Mouse (Mus musculus) lung, embryonic 15.5 days (tissue): Measurements from ENCODE around the gene Glyat. TPM values are rescaled to one million over a fixed set of nuclear protein-coding genes. Genes with fewer than 3 reads are reported as not detected.

Source experiments
- ATAC-seq: fragments of 200-750 bp; cut with Nextera tagmentation; 2 replicates; pipeline ENCODE4 v1.8.0; 2017; ENCODE audit warnings: moderate number of reproducible peaks, borderline replicate concordance; ENCODE audit not compliant: low FRiP score, low TSS enrichment; ENCODE audit errors: extremely low read depth
- H3K27ac ChIP-seq: fragments of 300-500 bp; sonication (generic); 2 replicates; pipeline ENCODE4 v1.5.1; 2015; ENCODE audit warnings: moderate library complexity, mild to moderate bottlenecking, inconsistent platforms
- H3K27me3 ChIP-seq: fragments of 300-500 bp; sonication (generic); 2 replicates; pipeline ENCODE4 v1.6.1; 2015; ENCODE audit warnings: inconsistent platforms
- H3K36me3 ChIP-seq: fragments of 300-500 bp; sonication (generic); 2 replicates; pipeline ENCODE4 v1.6.1; 2015; ENCODE audit warnings: inconsistent platforms
- H3K4me1 ChIP-seq: fragments of 300-500 bp; sonication (generic); 2 replicates; pipeline ENCODE4 v1.6.1; 2015; ENCODE audit warnings: inconsistent platforms
- H3K4me2 ChIP-seq: fragments of 300-500 bp; sonication (generic); 2 replicates; pipeline ENCODE4 v1.6.1; 2015; ENCODE audit warnings: inconsistent platforms, mild to moderate bottlenecking, moderate library complexity
- H3K4me3 ChIP-seq: fragments of 300-500 bp; sonication (generic); 2 replicates; pipeline ENCODE4 v1.5.1; 2015; ENCODE audit warnings: mild to moderate bottlenecking, inconsistent platforms
- H3K9ac ChIP-seq: fragments of 300-500 bp; sonication (generic); 2 replicates; pipeline ENCODE4 v1.6.1; 2015; ENCODE audit warnings: inconsistent platforms
- H3K9me3 ChIP-seq: fragments of 300-500 bp; sonication (generic); 2 replicates; pipeline ENCODE4 v1.6.1; 2016; ENCODE audit warnings: inconsistent platforms
- WGBS: fragments of 180-500 bp; shearing (Covaris S2); methylation state at CpG from one replicate; pipeline ENCODE4 v1.1.7; 2015; 5-methylcytosine and 5-hydroxymethylcytosine counted together
- polyA plus RNA-seq: library from polyadenylated mRNA; unstranded; fragments of >200 nt; fragmentation: Nextera tagmentation; extraction: Ambion mirVana; gene quantifications from 2 replicates; pipeline ENCODE4 v1.2.1, GENCODE M21; 2015

Gene Glyat
- polyA plus RNA-seq, 1 experiment from 2014 or later = not detected

DNA sequence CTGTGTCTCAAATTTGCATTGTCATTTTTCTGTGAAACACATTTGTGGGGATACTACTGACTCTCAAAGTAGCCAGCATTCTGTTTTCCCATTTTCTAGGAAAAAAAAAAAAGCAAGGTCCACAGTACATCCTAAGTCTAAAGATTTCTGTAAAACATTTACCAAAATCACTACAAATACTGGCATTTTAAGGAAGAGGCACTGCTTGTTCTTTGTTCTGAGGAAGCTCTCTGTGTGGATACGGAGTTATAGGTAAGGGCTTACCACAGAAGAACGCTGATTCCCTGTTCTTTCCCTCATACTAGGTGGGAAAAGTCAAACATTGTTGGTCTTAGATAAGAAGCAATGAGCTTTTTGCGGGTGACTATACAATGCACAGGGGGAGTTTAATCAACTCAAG is 62.5 kb downstream of the Glyat start, which contains the start of gene Keg1:
Gene Keg1, plus strand, starts transcription at position 197 of the 400 bp plus-strand sequence.
- WGBS = 67% methylated on average over 3 of the region's 3 CpGs
- Histone ChIP-seq H3K4me2 (no peak within 1 kb of the TSS), H3K9ac (no peak within 1 kb of the TSS), H3K4me3 (no peak within 1 kb of the TSS), H3K27me3 (no peaks in the 10 kb centered on the region), H3K36me3 (no peaks in the 10 kb centered on the region), H3K4me1 (no peaks in the 10 kb centered on the region), H3K27ac (no peak within 1 kb of the TSS), H3K9me3 (no peaks in the 10 kb centered on the region)
- no peak for ATAC-seq

DNA sequence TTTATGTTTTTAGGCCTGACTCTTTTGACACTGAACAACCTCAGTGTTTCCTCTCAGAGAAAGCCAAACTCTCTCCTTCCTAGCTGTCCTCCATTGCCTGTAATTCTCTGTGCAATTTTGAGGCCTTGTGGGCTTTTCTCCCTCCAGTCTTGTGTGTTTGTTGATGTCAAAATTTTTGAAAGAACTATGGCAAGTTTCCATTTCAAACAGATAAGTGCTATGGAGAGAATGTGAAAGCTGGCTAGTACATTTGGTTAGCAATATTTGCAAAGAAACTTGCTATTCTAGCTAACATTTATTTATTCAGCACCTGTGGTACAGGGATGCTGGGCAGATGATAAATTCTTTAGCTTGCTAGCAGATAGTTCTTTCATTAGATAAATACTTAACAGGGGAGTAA is 63.1 kb downstream of the Glyat start:
- Histone ChIP-seq H3K4me2 (no peak overlapping the region), H3K27me3 (no peaks in the 10 kb centered on the region), H3K36me3 (no peaks in the 10 kb centered on the region), H3K9ac (no peak overlapping the region), H3K4me1 (no peaks in the 10 kb centered on the region), H3K27ac (no peak overlapping the region), H3K4me3 (no peak overlapping the region), H3K9me3 (no peaks in the 10 kb centered on the region)
- no peak for ATAC-seq

Other genes with a start within 250 kb of the Glyat start
- gene Olfr1440, start 246.0 kb upstream of the Glyat start, polyA plus RNA-seq = not detected in 2 replicates
- gene Olfr1441, start 215.9 kb upstream of the Glyat start, polyA plus RNA-seq = not detected in 2 replicates
- gene Pfpl, start 205.4 kb upstream of the Glyat start, polyA plus RNA-seq = not detected in 2 replicates
- gene Mpeg1, start 172.5 kb upstream of the Glyat start, polyA plus RNA-seq = 0.67 and 1.0 TPM in 2 replicates
- 16.1 and 16.5 TPM in 2 replicates for gene Dtx4, start 131.9 kb upstream of the Glyat start, polyA plus RNA-seq
- gene Fam111a, start 87.6 kb upstream of the Glyat start, polyA plus RNA-seq = 32.0 TPM in 2 replicates
- 0.12 TPM in 1 of 2 replicates, not detected in the other for gene Gm4952, start 33.3 kb upstream of the Glyat start, polyA plus RNA-seq
- gene Olfr1442, start 37.1 kb downstream of the Glyat start, polyA plus RNA-seq = not detected in 2 replicates
- gene Olfr1443, start 44.8 kb downstream of the Glyat start, polyA plus RNA-seq = not detected in 2 replicates
- gene Keg1, start 62.5 kb downstream of the Glyat start, polyA plus RNA-seq = 0.14 TPM in 1 of 2 replicates, not detected in the other
- gene Cntf, start 132.3 kb downstream of the Glyat start, polyA plus RNA-seq = 1.2 and 1.3 TPM in 2 replicates
- 14.1 and 14.7 TPM in 2 replicates for gene Zfp91, start 162.8 kb downstream of the Glyat start, polyA plus RNA-seq
- 1.7 and 2.5 TPM in 2 replicates for gene Lpxn, start 162.9 kb downstream of the Glyat start, polyA plus RNA-seq
- not detected in 2 replicates for gene Gm5244, start 213.4 kb downstream of the Glyat start, polyA plus RNA-seq
- gene Olfr1444, start 224.0 kb downstream of the Glyat start, polyA plus RNA-seq = not detected in 2 replicates